Mouse (Mus musculus) kidney, embryonic 16.5 days (tissue): Measurements from ENCODE around the gene Aunip. TPM values are rescaled to one million over a fixed set of nuclear protein-coding genes. Genes with fewer than 3 reads are reported as not detected.

Experiments
- ATAC-seq: fragments of 200-750 bp; cut with Nextera tagmentation; 2 replicates; pipeline ENCODE4 v1.8.0; 2017; ENCODE audit warnings: moderate TSS enrichment; ENCODE audit not compliant: low FRiP score, low TSS enrichment
- H3K27ac ChIP-seq: fragments of 300-500 bp; sonication (generic); 2 replicates; pipeline ENCODE4 v1.5.1; 2014; ENCODE audit warnings: low read length
- H3K27me3 ChIP-seq: fragments of 300-500 bp; sonication (generic); 2 replicates; pipeline ENCODE4 v1.6.1; 2014; ENCODE audit warnings: low read length, control low read depth, mixed read lengths; ENCODE audit not compliant: insufficient read depth
- H3K36me3 ChIP-seq: fragments of 300-500 bp; sonication (generic); 2 replicates; pipeline ENCODE4 v1.6.1; 2014; ENCODE audit warnings: low read length, control low read depth, mixed read lengths; ENCODE audit not compliant: insufficient read depth
- H3K4me1 ChIP-seq: fragments of 300-500 bp; sonication (generic); 2 replicates; pipeline ENCODE4 v1.6.1; 2014; ENCODE audit warnings: low read length, control low read depth, mixed read lengths; ENCODE audit not compliant: insufficient read depth
- H3K4me2 ChIP-seq: fragments of 300-500 bp; sonication (generic); replicated peaks from 2 replicates; pipeline ENCODE4 v1.6.1; 2014; ENCODE audit warnings: low read depth, low read length
- H3K4me3 ChIP-seq: fragments of 300-500 bp; sonication (generic); 2 replicates; pipeline ENCODE4 v1.5.1; 2014; ENCODE audit warnings: mild to moderate bottlenecking, low read length
- H3K9ac ChIP-seq: fragments of 300-500 bp; sonication (generic); replicated peaks from 2 replicates; pipeline ENCODE4 v1.6.1; 2014; ENCODE audit warnings: low read length
- H3K9me3 ChIP-seq: fragments of 300-500 bp; sonication (generic); 2 replicates; pipeline ENCODE4 v1.6.1; 2016; ENCODE audit warnings: low read length, control low read depth
- WGBS: fragments of 180-500 bp; shearing (Covaris S2); extraction: QIAGEN DNeasy Blood & Tissue Kit; methylation state at CpG from one replicate; pipeline ENCODE4 v1.1.7; 2014; 5-methylcytosine and 5-hydroxymethylcytosine counted together
- polyA plus RNA-seq: library from polyadenylated mRNA; unstranded; fragments of >200 nt; fragmentation: Nextera tagmentation; extraction: Ambion mirVana; gene quantifications from 2 replicates; pipeline ENCODE4 v1.2.1, GENCODE M21; 2015

Aunip gene
- polyA plus RNA-seq, 1 experiment from 2014 or later, result 16.3 TPM

DNA sequence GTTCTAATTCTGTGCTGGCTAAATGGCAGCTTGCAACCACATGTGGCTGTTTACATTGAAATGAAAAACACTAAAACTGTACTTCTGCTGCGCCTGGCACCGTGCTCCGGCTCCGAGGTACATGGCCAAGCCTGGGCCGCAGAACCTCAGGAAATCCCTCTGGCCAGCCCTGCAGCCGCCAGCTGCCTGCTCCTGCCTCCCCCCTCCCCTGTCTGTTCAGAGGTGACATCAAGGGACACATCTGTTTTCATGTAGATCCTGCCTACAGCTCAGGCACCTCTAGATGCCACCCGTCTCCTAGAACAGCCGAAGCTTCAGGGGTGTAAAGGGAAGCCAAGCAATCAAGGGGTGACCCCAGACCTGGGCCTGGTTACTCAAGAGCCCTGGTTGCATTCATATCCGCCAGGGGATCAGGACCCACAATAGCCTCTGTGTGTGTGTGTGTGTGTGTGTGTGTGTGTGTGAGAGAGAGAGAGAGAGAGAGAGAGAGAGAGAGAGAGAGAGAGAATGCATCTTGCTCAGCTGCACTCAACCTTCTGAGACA lies 47.8 kb downstream of the Aunip start:
- no peak overlapping the region for H3K4me2 ChIP-seq
- WGBS, result 57% methylated on average over 9 of the region's 9 CpGs
- no peak for ATAC-seq
- no peak overlapping the region for H3K4me3 ChIP-seq
- H3K4me1 ChIP-seq, result peaks cover 5% of the 10 kb centered on the region; the same call in 1 of the 2 replicates
- H3K27ac ChIP-seq, result no peak overlapping the region
- no peaks in the 10 kb centered on the region for H3K9me3 ChIP-seq
- peaks cover 4% of the 10 kb centered on the region; the same call in 1 of the 2 replicates for H3K36me3 ChIP-seq
- no peak overlapping the region for H3K9ac ChIP-seq
- H3K27me3 ChIP-seq, result no peaks in the 10 kb centered on the region

GRCm38 (mm10) chr4:134559154-134559553 lies 48.4 kb downstream of the Aunip start:
- no peak overlapping the region for H3K27ac ChIP-seq
- no peak overlapping the region for H3K4me3 ChIP-seq
- ATAC-seq, result no peak
- 75% methylated on average over 7 of the region's 7 CpGs for WGBS
- no peaks in the 10 kb centered on the region for H3K27me3 ChIP-seq
- H3K4me2 ChIP-seq, result no peak overlapping the region
- H3K9me3 ChIP-seq, result no peaks in the 10 kb centered on the region
- H3K4me1 ChIP-seq, result peaks cover 5% of the 10 kb centered on the region; the same call in 1 of the 2 replicates
- H3K36me3 ChIP-seq, result peaks cover 4% of the 10 kb centered on the region; the same call in 1 of the 2 replicates
- H3K9ac ChIP-seq, result no peak overlapping the region

DNA sequence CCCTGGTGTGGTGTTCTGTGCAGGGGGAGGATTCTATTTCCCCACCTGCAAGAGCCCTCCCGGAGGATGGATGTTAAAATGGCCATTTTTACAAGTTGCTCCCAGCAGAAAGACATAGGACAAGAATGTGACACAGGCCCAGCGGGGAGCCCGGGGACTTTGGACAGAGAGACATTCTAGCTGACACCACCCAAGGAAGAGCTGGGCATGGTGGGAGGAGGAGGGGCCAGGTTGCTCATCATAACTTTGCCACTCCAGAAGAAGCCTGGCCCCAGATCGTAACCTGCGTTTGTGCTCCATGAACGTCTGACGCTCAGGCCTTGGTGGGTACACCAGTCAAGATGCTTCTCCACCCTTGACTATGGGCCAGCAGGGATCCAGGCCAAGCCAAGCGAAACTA lies 49.9 kb downstream of the Aunip start:
- H3K4me2 ChIP-seq, result no peak overlapping the region
- ATAC-seq, result no peak
- 90% methylated on average over 8 of the region's 8 CpGs for whole genome bisulfite sequencing

DNA sequence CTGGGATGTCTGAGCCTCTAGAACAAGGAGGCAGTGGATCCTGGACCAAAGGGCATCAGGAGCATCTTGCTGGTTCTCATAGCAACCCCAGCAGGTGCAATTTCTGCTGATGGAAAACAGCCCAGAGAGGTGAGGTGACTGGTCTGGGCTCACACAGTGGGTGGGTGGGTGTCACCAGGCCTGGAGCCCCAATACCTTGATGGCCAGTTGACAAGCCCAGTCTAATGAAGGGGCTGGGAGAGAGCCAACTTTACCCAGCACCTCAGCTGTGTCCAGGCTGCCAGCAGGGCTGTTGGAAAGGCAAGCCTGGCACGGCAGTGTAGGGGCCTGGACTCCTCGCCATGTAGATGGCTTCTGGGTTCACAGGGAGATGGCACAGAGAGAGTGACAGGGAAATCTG lies 51.2 kb downstream of the Aunip start:
- Histone ChIP-seq H3K9me3 (no peaks in the 10 kb centered on the region), H3K4me1 (peaks cover 5% of the 10 kb centered on the region; the same call in 1 of the 2 replicates), H3K27ac (no peak overlapping the region), H3K27me3 (no peaks in the 10 kb centered on the region), H3K9ac (no peak overlapping the region), H3K4me2 (no peak overlapping the region), H3K4me3 (no peak overlapping the region), H3K36me3 (peaks cover 9% of the 10 kb centered on the region; the same call in 1 of the 2 replicates)
- ATAC-seq, result no peak
- 92% methylated on average over 2 of the region's 2 CpGs for WGBS

More for the DNA sequence above, 49.9 kb downstream of the Aunip start:
- Histone ChIP-seq H3K36me3 (peaks cover 9% of the 10 kb centered on the region; the same call in 1 of the 2 replicates), H3K27ac (no peak overlapping the region), H3K9me3 (no peaks in the 10 kb centered on the region), H3K4me1 (peaks cover 5% of the 10 kb centered on the region; the same call in 1 of the 2 replicates), H3K9ac (no peak overlapping the region), H3K27me3 (no peaks in the 10 kb centered on the region), H3K4me3 (no peak overlapping the region)

DNA sequence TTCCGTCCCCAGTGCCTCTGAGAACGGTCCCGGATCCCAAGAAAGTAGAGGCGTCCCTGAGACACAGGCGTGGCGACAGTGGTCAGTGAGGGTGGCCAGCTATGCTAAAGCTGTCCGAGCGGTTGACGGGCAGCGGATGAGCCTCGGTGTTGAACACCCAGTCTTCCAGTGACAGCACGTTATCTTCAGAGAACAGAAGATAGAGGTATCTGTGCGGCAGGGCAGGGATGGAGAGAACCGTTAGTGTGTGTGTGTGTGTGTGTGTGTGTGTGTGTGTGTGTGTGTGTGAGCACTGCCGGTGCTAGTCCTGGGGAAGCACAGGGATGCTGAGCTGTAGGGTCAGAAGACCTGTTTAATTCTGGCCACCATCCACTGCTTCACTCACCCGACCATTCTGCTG lies 52.8 kb downstream of the Aunip start:
- Histone ChIP-seq H3K27ac (no peak overlapping the region), H3K36me3 (peaks cover 9% of the 10 kb centered on the region; the same call in 1 of the 2 replicates), H3K4me1 (no peaks in the 10 kb centered on the region), H3K9me3 (no peaks in the 10 kb centered on the region), H3K4me3 (no peak overlapping the region), H3K9ac (no peak overlapping the region), H3K27me3 (no peaks in the 10 kb centered on the region), H3K4me2 (no peak overlapping the region)
- WGBS, result 92% methylated on average over 16 of the region's 16 CpGs
- ATAC-seq, result no peak

GRCm38 (mm10) chr4:134564093-134564492 lies 53.3 kb downstream of the Aunip start:
- Histone ChIP-seq H3K27me3 (no peaks in the 10 kb centered on the region), H3K9me3 (no peaks in the 10 kb centered on the region), H3K36me3 (peaks cover 9% of the 10 kb centered on the region; the same call in 1 of the 2 replicates), H3K4me1 (no peaks in the 10 kb centered on the region), H3K9ac (no peak overlapping the region), H3K27ac (no peak overlapping the region), H3K4me3 (no peak overlapping the region), H3K4me2 (no peak overlapping the region)
- 78% methylated on average over 6 of the region's 6 CpGs for WGBS
- no peak for ATAC-seq

DNA sequence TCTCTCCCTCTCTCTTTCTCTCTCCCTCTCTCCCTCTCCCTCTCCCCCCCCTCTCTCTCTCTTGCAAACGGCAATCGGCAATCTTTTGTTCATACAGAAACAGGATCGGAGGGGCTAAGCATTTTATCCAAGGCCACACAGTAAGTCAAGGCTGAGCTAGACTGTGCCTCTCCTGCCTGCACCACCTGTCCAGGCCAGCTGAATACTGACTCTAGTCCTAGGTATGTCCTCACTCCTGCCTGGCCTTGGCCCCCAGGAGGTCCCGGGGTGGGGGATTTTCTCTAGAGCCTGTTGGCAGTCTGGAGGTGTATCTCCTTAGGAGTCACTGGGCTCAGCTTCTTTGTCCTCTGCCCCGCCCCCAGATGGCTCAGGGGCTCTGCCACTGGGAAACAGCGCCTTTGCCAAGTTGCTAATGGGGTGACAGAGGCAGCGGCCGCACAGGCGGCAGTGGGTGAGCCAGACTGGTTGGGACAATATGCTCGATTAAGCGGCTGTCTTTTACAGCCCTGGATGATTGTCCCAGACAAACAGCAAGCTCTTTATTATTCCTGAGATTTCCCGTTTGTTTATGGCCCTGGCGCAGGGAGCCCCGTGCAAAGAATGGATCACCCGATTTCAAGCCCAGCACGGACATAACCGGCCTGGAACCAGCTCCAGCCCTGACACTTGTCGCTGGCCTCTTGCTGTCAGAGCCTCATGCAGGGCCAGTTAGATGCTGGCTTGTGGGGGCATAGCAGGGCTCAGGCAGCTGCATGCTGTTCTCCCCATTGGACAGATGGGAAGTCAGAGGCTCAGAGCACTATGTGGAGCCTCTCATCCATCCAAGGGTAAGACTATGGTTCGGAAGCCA lies 56.8 kb downstream of the Aunip start:
- no peak overlapping the region for H3K27ac ChIP-seq
- H3K36me3 ChIP-seq, result peaks cover 9% of the 10 kb centered on the region; the same call in 1 of the 2 replicates
- H3K9ac ChIP-seq, result no peak overlapping the region
- 33% methylated on average over 19 of the region's 19 CpGs for WGBS
- no peaks in the 10 kb centered on the region for H3K9me3 ChIP-seq
- ATAC-seq, result no peak
- H3K4me3 ChIP-seq, result no peak overlapping the region
- H3K4me1 ChIP-seq, result no peaks in the 10 kb centered on the region
- no peak overlapping the region for H3K4me2 ChIP-seq
- no peaks in the 10 kb centered on the region for H3K27me3 ChIP-seq

DNA sequence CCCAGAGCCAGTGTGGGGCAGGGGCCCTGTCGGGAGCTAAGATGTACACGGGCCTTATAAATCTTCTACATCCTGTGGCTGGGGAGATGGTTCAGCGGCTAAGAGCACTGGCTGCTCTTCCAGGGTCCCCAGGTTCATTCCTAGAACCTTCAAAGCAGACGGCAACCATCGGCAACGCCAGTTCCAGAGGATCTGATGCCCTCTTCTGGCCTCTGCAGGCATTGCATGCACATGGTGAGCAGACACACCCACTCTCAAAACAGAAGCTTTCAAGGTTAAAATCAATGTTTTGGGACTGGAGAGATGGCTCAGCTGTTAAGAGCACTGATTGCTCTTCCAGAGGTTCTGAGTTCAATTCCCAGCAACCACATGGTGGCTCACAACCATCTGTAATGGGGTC lies 58.4 kb downstream of the Aunip start:
- H3K27me3 ChIP-seq, result no peaks in the 10 kb centered on the region
- H3K4me3 ChIP-seq, result no peak overlapping the region
- 66% methylated on average over 6 of the region's 6 CpGs for WGBS
- H3K9ac ChIP-seq, result no peak overlapping the region
- no peaks in the 10 kb centered on the region for H3K9me3 ChIP-seq
- no peak overlapping the region for H3K4me2 ChIP-seq
- no peaks in the 10 kb centered on the region for H3K4me1 ChIP-seq
- H3K36me3 ChIP-seq, result peaks cover 5% of the 10 kb centered on the region; the same call in 1 of the 2 replicates
- no peak for ATAC-seq
- H3K27ac ChIP-seq, result no peak overlapping the region

GRCm38 (mm10) chr4:134569831-134570230 lies 59.0 kb downstream of the Aunip start:
- no peaks in the 10 kb centered on the region for H3K9me3 ChIP-seq
- H3K36me3 ChIP-seq, result peaks cover 5% of the 10 kb centered on the region; the same call in 1 of the 2 replicates
- no peak for ATAC-seq
- no peak overlapping the region for H3K27ac ChIP-seq
- no peak overlapping the region for H3K4me2 ChIP-seq
- no peak overlapping the region for H3K9ac ChIP-seq
- WGBS, result 68% methylated on average over 8 of the region's 8 CpGs
- no peaks in the 10 kb centered on the region for H3K27me3 ChIP-seq
- H3K4me1 ChIP-seq, result no peaks in the 10 kb centered on the region
- H3K4me3 ChIP-seq, result no peak overlapping the region
